Mouse (Mus musculus) brown adipose tissue, adult 24 weeks (tissue): ENCODE results near the gene Serpina11. TPM values are rescaled to one million over a fixed set of nuclear protein-coding genes. Genes with fewer than 3 reads are reported as not detected.
A peak's percentile ranks its signal among the peaks of the same experiment; 100 is the strongest.

ENCODE experiments used
- H3K27ac ChIP-seq: fragments of 200-500 bp; replicated peaks from 2 replicates; pipeline ENCODE4 v1.5.1; 2012; ENCODE audit warnings: low read depth, mild to moderate bottlenecking, low read length
- H3K4me1 ChIP-seq: fragments of 200-500 bp; 2 replicates; pipeline ENCODE4 v1.6.1; 2012; ENCODE audit warnings: low read length, mixed read lengths; ENCODE audit not compliant: control insufficient read depth, insufficient read depth, insufficient read length
- H3K4me3 ChIP-seq: fragments of 200-500 bp; 2 replicates; pipeline ENCODE4 v1.5.1; 2012; ENCODE audit warnings: low read depth, mild to moderate bottlenecking, low read length, moderate library complexity; ENCODE audit not compliant: insufficient read depth
- polyA plus RNA-seq: library from polyadenylated mRNA; stranded (reverse); fragments of >200 nt; gene quantifications from 2 replicates; pipeline ENCODE4 v1.2.4, GENCODE M21; 2012; ENCODE audit not compliant: missing spikeins, insufficient read depth, insufficient read length

Gene Serpina11
- polyA plus RNA-seq, 1 experiment = not detected

DNA sequence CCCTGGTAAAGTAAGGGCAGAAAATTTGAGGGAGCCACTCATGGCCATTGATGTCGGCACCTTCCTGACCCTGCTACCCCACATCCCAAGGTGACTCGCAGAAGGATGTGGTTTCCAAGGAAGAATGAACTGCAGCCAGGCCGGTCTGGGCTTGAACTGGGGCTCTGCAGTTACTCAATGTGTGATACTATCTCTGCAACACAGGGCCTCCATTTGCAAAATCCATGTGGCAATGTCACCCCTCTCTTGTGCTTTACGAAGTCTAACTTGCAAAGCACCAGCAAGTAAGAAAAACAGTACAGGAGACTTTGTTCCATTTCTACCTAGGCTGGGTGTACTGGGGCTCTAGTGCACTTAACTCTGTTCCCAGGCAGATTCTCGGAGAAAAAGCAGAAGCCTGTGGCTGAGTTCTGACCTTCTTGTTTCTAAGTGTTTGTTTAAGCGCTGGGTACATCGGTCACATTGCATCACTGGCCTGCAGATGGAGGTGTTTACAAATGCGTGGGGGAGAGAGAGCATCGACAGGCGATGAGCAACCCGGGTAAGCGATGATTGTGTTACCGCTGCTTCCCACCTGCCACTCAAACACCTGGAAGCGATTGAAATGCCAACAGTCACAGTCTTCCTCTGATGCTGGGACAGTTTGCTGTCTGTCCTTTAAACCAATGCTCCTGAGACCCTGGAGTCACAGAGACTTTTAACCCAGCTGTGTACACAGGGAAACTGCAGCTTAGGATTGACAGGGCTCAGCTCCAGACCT lies 823 bp downstream of the Serpina11 start:
- Histone ChIP-seq H3K4me3 (no peak overlapping the region), H3K4me1 (no peaks in the 10 kb centered on the region), H3K27ac (no peak overlapping the region)

- Histone ChIP-seq H3K4me3 (no peak overlapping the region), H3K27ac (no peak overlapping the region), H3K4me1 (no peaks in the 10 kb centered on the region)
Measured at GRCm38 (mm10) chr12:103985868-103986267, 3.9 kb downstream of the Serpina11 start.

DNA sequence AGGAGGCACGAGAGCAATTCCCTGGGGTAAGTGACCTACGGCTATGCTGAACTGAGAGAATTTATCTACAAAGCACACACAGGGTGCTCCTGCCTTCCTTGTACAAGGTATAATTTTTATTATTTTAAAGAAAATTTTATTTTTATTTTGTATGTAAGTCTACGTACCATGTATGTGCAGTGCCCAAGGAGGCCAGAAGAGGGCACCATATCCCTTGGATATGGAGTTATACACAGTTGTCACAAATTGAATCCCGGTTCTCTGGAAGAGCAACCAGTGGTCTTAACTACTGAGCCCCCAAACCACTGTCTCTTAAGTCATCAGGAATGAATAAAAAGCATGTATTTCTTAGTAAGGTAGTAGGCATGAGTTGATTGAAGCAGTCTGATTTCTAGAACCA lies 4.8 kb downstream of the Serpina11 start:
- Histone ChIP-seq H3K4me3 (no peak overlapping the region), H3K4me1 (no peaks in the 10 kb centered on the region), H3K27ac (no peak overlapping the region)

- Histone ChIP-seq H3K4me3 (no peak overlapping the region), H3K4me1 (no peaks in the 10 kb centered on the region), H3K27ac (no peak overlapping the region)
Measured at GRCm38 (mm10) chr12:103981646-103982360, 8.0 kb downstream of the Serpina11 start.

GRCm38 (mm10) chr12:103978294-103978693 lies 11.5 kb downstream of the Serpina11 start:
- Histone ChIP-seq H3K4me1 (no peaks in the 10 kb centered on the region), H3K27ac (no peak overlapping the region), H3K4me3 (no peak overlapping the region)

- Histone ChIP-seq H3K4me3 (no peak overlapping the region), H3K27ac (no peak overlapping the region), H3K4me1 (no peaks in the 10 kb centered on the region)
Measured at GRCm38 (mm10) chr12:103977846-103978245, 11.9 kb downstream of the Serpina11 start.

DNA sequence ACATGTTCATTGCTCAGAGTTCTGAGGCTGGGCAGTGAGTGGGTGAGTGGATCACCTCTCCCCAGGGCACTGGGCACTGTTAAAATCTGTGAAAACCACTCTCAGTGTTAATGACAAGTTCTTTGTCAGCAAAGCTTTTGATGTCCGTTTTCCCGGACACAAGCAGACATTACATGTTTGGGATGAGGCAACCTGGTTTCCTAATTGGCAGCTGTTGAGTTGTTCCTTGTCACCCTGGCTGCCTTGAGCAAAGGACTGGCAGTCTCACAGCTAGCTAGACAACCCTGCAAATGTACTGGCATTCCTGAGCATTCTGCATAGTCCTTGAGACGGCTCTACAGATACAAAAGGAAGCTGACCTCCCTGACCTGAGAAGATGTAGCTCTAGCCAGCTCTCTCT lies 12.7 kb downstream of the Serpina11 start:
- Histone ChIP-seq H3K4me1 (no peaks in the 10 kb centered on the region), H3K4me3 (no peak overlapping the region), H3K27ac (no peak overlapping the region)

GRCm38 (mm10) chr12:103971080-103971479 lies 18.7 kb downstream of the Serpina11 start:
- H3K4me1 ChIP-seq = no peaks in the 10 kb centered on the region
- H3K27ac ChIP-seq = no peak overlapping the region
- H3K4me3 ChIP-seq = no peak overlapping the region

DNA sequence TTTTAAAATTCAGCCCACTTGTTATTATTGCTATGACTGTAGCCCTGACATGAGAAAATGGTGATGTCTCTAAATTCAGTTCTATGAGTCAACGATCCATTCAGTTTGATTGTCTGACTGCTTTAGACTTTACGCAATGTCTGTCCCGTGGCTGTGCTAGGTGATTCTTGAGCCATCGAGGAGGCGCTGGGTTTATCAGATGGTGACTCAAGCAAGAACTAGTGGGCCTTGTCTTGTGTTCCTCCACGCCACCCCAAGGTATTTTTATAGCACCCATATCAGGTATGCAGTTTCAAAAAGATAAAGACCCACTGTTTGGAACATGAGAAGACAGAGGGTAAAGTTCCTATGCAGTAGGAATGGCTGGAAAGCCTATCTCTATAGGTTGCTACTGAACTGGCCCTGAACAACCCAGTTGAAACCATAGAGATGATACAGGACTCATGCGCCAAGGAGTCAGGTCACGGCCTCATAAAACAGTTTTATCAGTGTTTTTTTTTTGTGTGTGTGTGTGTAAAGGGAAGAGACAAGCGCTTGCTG lies 20.1 kb downstream of the Serpina11 start:
- H3K4me1 ChIP-seq = no peaks in the 10 kb centered on the region
- H3K27ac ChIP-seq = no peak overlapping the region
- H3K4me3 ChIP-seq = no peak overlapping the region

DNA sequence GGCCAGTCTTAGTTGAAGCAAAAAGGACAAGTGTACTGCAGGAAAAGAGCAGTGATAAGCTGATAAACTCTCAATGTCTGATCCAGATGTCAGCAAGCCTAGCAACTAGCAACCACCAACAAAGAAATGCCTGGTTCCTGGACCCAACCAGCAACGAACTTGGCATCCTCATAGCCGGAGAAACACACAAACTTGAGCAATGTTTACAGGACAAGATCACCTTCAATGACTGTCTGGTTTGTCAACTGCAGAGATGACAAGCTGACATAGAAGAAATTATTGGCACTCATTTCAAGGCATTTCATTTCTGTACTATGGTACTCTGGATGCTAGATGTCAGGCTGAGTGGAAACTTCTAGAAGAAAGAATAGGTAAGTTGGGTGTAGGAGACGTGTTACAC lies 23.0 kb downstream of the Serpina11 start:
- H3K4me3 ChIP-seq = no peak overlapping the region
- H3K4me1 ChIP-seq = peaks cover 2% of the 10 kb centered on the region; the same call in 1 of the 2 replicates
- no peak overlapping the region for H3K27ac ChIP-seq

GRCm38 (mm10) chr12:103963288-103963687 lies 26.5 kb downstream of the Serpina11 start:
- peaks cover 2% of the 10 kb centered on the region; the same call in 1 of the 2 replicates for H3K4me1 ChIP-seq

DNA sequence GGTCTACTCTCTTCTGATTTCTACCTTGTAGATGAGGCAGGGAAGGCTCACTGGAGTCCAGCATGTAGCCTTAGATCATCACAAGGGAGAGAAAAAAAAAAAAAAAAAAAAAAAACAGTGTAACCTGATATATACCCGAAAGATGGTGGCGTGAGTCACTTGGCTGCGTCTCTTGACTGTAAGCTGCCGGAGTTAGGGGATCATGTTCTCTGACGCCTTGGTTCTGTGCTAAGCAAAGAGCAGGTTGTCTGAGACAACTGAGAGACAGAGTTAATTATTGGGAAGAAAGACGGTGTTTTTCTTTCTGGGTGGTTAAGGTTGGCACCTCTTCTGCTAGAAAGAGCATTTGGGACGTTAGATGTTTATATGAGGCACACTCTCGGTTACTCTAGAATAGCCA lies 26.9 kb downstream of the Serpina11 start:
- Histone ChIP-seq H3K4me1 (peaks cover 2% of the 10 kb centered on the region; the same call in 1 of the 2 replicates), H3K4me3 (no peak overlapping the region), H3K27ac (peak overlapping the region; percentile 67)

More at GRCm38 (mm10) chr12:103963288-103963687, 26.5 kb downstream of the Serpina11 start:
- no peak overlapping the region for H3K4me3 ChIP-seq
- peak overlapping the region; percentile 67 for H3K27ac ChIP-seq

DNA sequence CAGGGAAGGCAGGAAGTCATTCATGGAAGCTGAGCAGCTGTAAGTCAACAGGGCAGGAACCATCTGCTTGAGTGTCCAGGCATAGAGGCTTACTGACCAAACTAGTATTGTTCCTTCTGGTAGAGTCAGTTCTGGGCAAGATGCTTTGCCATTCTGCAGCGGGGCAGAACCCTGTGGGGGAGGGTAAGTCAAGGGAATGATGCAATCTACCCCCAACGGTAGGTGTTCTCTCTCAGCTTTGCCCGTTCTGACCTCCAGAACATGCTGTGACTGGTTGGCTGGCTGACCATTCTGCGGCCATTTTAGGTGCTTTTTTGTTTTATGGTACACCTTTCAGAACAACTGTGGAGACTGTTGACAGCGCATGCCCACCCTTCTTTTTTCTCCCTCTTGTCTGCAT lies 27.4 kb downstream of the Serpina11 start:
- Histone ChIP-seq H3K4me1 (peaks cover 2% of the 10 kb centered on the region; the same call in 1 of the 2 replicates), H3K27ac (peak overlapping the region; percentile 47; the same call in 1 of the 2 replicates), H3K4me3 (no peak overlapping the region)

GRCm38 (mm10) chr12:103961716-103962115 lies 28.0 kb downstream of the Serpina11 start:
- no peak overlapping the region for H3K27ac ChIP-seq
- H3K4me1 ChIP-seq = peaks cover 2% of the 10 kb centered on the region; the same call in 1 of the 2 replicates
- no peak overlapping the region for H3K4me3 ChIP-seq

- H3K27ac ChIP-seq = no peak within 1 kb of the TSS
- H3K4me3 ChIP-seq = no peak within 1 kb of the TSS
- H3K4me1 ChIP-seq = peaks cover 2% of the 10 kb centered on the region; the same call in 1 of the 2 replicates
Measured at GRCm38 (mm10) chr12:103958798-103959197, 31.0 kb downstream of the Serpina11 start, which contains the start of gene Serpina1e. TSS of gene Serpina1e (minus strand) at chr12:103958975.
